Mouse (Mus musculus) hindbrain, embryonic 15.5 days (tissue): ENCODE measurements around the gene Kbtbd2. TPM values are rescaled to one million over a fixed set of nuclear protein-coding genes. Genes with fewer than 3 reads are reported as not detected.

Experiments
- polyA plus RNA-seq: library from polyadenylated mRNA; unstranded; fragments of >200 nt; fragmentation: Nextera tagmentation; extraction: Ambion mirVana; gene quantifications from 2 replicates; pipeline ENCODE4 v1.2.1, GENCODE M21; 2015

Kbtbd2 gene
- polyA plus RNA-seq, 1 experiment from 2014 or later: 32.0 TPM

Other genes with a start within 250 kb of the Kbtbd2 start
- gene Pde1c, start 228.7 kb downstream of the Kbtbd2 start, polyA plus RNA-seq: 18.6 and 23.7 TPM in 2 replicates
- gene Lsm5, start 93.1 kb downstream of the Kbtbd2 start, polyA plus RNA-seq: 70.5 and 89.9 TPM in 2 replicates
- 25.8 and 26.1 TPM in 2 replicates for gene Avl9, start 82.9 kb downstream of the Kbtbd2 start, polyA plus RNA-seq
- gene Fkbp9, start 34.2 kb upstream of the Kbtbd2 start, polyA plus RNA-seq: 41.7 and 42.8 TPM in 2 replicates
- gene Nt5c3, start 126.1 kb upstream of the Kbtbd2 start, polyA plus RNA-seq: 149 and 153 TPM in 2 replicates
- 0.50 and 0.53 TPM in 2 replicates for gene Vmn1r4, start 126.2 kb upstream of the Kbtbd2 start, polyA plus RNA-seq
- gene Vmn1r5, start 172.5 kb upstream of the Kbtbd2 start, polyA plus RNA-seq: not detected in 2 replicates
- not detected in 2 replicates for gene Vmn1r6, start 199.4 kb upstream of the Kbtbd2 start, polyA plus RNA-seq
- gene Vmn1r7, start 227.5 kb upstream of the Kbtbd2 start, polyA plus RNA-seq: not detected in 2 replicates
- gene Vmn1r8, start 234.5 kb upstream of the Kbtbd2 start, polyA plus RNA-seq: not detected in 2 replicates